Mouse (Mus musculus) hindbrain, postnatal 0 days (tissue): ENCODE data around the gene Zdhhc22. TPM values are rescaled to one million over a fixed set of nuclear protein-coding genes. Genes with fewer than 3 reads are reported as not detected.

ENCODE experiments used
- ATAC-seq: fragments of 200-750 bp; cut with Nextera tagmentation; 2 replicates; pipeline ENCODE4 v1.8.0; 2017; ENCODE audit warnings: mild to moderate bottlenecking, moderate TSS enrichment, moderate library complexity
- DNase-seq: peaks from one replicate; pipeline ENCODE4 v3.0.0-alpha.2; 2015; ENCODE audit warnings: low spot score
- H3K27ac ChIP-seq: fragments of 300-500 bp; sonication (generic); 2 replicates; pipeline ENCODE4 v1.5.1; 2014; ENCODE audit warnings: mild to moderate bottlenecking
- H3K27me3 ChIP-seq: fragments of 300-500 bp; sonication (generic); 2 replicates; pipeline ENCODE4 v1.6.1; 2014; ENCODE audit warnings: low read length, mixed read lengths; ENCODE audit not compliant: insufficient read depth
- H3K36me3 ChIP-seq: fragments of 300-500 bp; sonication (generic); 2 replicates; pipeline ENCODE4 v1.6.1; 2014; ENCODE audit warnings: low read length, mixed read lengths; ENCODE audit not compliant: insufficient read depth
- H3K4me1 ChIP-seq: fragments of 300-500 bp; sonication (generic); 2 replicates; pipeline ENCODE4 v1.6.1; 2014; ENCODE audit warnings: antibody characterized with exemption, low read length, mixed read lengths; ENCODE audit not compliant: insufficient read depth
- H3K4me2 ChIP-seq: fragments of 300-500 bp; sonication (generic); 2 replicates; pipeline ENCODE4 v1.6.1; 2014; ENCODE audit warnings: low read depth, mild to moderate bottlenecking, low read length, moderate library complexity, mixed read lengths
- H3K4me3 ChIP-seq: fragments of 300-500 bp; sonication (generic); 2 replicates; pipeline ENCODE4 v1.5.1; 2014; ENCODE audit warnings: low read length
- H3K9ac ChIP-seq: fragments of 300-500 bp; sonication (generic); replicated peaks from 2 replicates; pipeline ENCODE4 v1.6.1; 2014; ENCODE audit warnings: mild to moderate bottlenecking, low read length, moderate library complexity, mixed read lengths
- H3K9me3 ChIP-seq: fragments of 300-500 bp; sonication (generic); 2 replicates; pipeline ENCODE4 v1.6.1; 2016; ENCODE audit warnings: low read length, mixed read lengths
- CTCF ChIP-seq: IDR thresholded peaks from 2 replicates; pipeline ENCODE4 v1.5.1; 2016; ENCODE audit warnings: antibody characterized with exemption, control low read depth, low read depth
- WGBS: fragments of 180-500 bp; shearing (Covaris S2); extraction: QIAGEN DNeasy Blood & Tissue Kit; methylation state at CpG from one replicate; pipeline ENCODE4 v1.1.7; 2014; 5-methylcytosine and 5-hydroxymethylcytosine counted together
- polyA plus RNA-seq: library from polyadenylated mRNA; unstranded; fragments of >200 nt; fragmentation: Nextera tagmentation; extraction: Ambion mirVana; gene quantifications from 2 replicates; pipeline ENCODE4 v1.2.1, GENCODE M21; 2015
- total RNA-seq: library from RNA; depleted of rRNA; stranded (reverse); fragments of >200 nt; gene quantifications from 2 replicates; pipeline ENCODE4 v1.2.3, GENCODE M21; 2014; rRNA removed

The Zdhhc22 gene
- total RNA-seq (38.6 and 39.4 TPM in 2 replicates), polyA plus RNA-seq (21.8 and 25.2 TPM in 2 replicates)

- peak; percentile 81 for DNase-seq
- peak; percentile 77 for ATAC-seq
- TF ChIP-seq CTCF = peak; percentile 61
- Histone ChIP-seq H3K27me3 (0 out of 2 replicates have a peak, but pooled peaks cover 10% of the 10 kb centered on the region), H3K36me3 (no peaks in the 10 kb centered on the region), H3K4me3 (peak within 1 kb of the TSS; percentile 64), H3K9me3 (no peaks in the 10 kb centered on the region), H3K9ac (peak within 1 kb of the TSS; percentile 78), H3K27ac (peak within 1 kb of the TSS; percentile 69), H3K4me1 (0 out of 2 replicates have a peak, but pooled peaks cover 6% of the 10 kb centered on the region), H3K4me2 (peak within 1 kb of the TSS; percentile 78)
- WGBS = 1% methylated on average over 49 of the region's 68 CpGs
Measured at GRCm38 (mm10) chr12:86989890-86990754, at the start of gene Zdhhc22. Gene Zdhhc22, minus strand, starts transcription at chr12:86990430.

GRCm38 (mm10) chr12:87036631-87037030 is 46.4 kb upstream of the Zdhhc22 start:
- H3K27ac ChIP-seq = no peak overlapping the region
- no peak overlapping the region for H3K4me2 ChIP-seq
- 93% methylated on average over 7 of the region's 7 CpGs for WGBS
- no peaks in the 10 kb centered on the region for H3K9me3 ChIP-seq
- no peaks in the 10 kb centered on the region for H3K4me1 ChIP-seq
- no peak overlapping the region for H3K4me3 ChIP-seq
- ATAC-seq (no peak), DNase-seq (no peak)
- H3K27me3 ChIP-seq = no peaks in the 10 kb centered on the region
- no peak overlapping the region for H3K9ac ChIP-seq
- H3K36me3 ChIP-seq = no peaks in the 10 kb centered on the region
- no peak for TF ChIP-seq CTCF

GRCm38 (mm10) chr12:87031163-87031763 is 41.0 kb upstream of the Zdhhc22 start:
- 0 out of 2 replicates have a peak, but pooled peaks have one; percentile 11 for ATAC-seq
- Histone ChIP-seq H3K4me2 (no peak overlapping the region), H3K9ac (no peak overlapping the region), H3K9me3 (no peaks in the 10 kb centered on the region), H3K27ac (no peak overlapping the region), H3K4me3 (no peak overlapping the region), H3K27me3 (no peaks in the 10 kb centered on the region), H3K36me3 (no peaks in the 10 kb centered on the region), H3K4me1 (peaks cover 13% of the 10 kb centered on the region; the same call in 1 of the 2 replicates)
- WGBS = 61% methylated on average over 5 of the region's 5 CpGs
- DNase-seq = peak; percentile 65
- TF ChIP-seq CTCF = no peak

DNA sequence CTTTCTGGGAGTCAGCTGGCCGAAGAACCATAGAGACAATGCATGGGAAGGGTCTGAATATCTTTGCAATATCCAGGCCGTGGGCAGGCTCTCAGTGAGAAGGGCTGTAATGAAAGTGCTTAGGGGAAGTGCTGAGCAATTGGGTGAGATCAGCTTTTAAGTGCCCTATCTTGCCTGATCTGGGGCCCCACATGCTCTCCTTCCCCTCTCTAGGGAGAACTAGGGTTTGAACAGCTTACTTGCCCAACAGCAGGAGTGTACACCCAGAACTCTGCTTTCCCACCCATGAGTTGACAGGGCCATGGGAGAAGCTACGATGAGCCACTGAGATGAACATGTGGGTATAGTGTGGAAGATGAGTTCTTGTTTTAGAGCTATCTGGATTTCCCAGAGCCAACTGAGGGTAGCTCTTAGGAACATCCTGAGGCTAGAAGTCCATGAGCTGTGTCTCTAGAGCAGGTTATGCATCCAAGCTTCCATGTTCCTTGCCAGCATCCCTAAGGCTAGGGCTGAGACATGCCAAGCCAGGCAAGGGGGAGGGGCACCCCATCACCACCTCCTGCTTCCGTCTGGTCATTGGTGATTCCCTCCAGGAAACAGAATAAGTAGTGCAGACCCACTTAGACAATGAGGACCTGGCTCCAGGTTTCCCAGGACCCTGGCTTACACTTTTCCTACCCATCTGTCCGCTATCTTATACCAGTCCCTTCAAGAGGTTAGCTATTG is 39.2 kb upstream of the Zdhhc22 start:
- TF ChIP-seq CTCF = no peak
- Histone ChIP-seq H3K4me1 (peaks cover 13% of the 10 kb centered on the region; the same call in 1 of the 2 replicates), H3K4me2 (no peak overlapping the region), H3K36me3 (no peaks in the 10 kb centered on the region), H3K4me3 (no peak overlapping the region), H3K9ac (no peak overlapping the region), H3K27ac (no peak overlapping the region), H3K27me3 (no peaks in the 10 kb centered on the region), H3K9me3 (no peaks in the 10 kb centered on the region)
- WGBS = 59% methylated on average over 5 of the region's 5 CpGs
- DNase-seq = no peak
- no peak for ATAC-seq

DNA sequence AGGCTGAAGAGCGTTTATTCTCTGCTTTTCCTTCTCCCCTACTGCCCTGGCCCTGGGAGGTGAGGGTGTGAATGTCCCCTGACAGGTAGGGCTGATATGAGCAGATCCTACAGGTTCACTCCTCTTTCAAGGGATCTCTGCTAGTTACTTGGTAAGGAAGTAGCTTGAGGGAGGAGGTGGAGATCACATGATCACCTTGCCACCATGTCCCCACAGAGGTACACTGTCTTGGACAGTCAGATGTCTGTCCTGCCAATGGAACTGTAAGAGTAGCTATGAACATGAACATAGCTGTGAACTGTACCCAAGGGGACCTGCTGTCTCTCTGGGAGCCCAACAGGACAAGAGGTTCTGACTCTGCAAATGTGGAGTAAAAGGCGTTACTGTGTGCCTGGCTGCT is 37.8 kb upstream of the Zdhhc22 start:
- DNase-seq (no peak), ATAC-seq (no peak)
- Histone ChIP-seq H3K4me2 (peak overlapping the region; percentile 66), H3K4me3 (0 out of 2 replicates have a peak overlapping the region, but pooled peaks have one; percentile 44), H3K9me3 (no peaks in the 10 kb centered on the region), H3K27ac (no peak overlapping the region), H3K9ac (no peak overlapping the region; the same call in 1 of the 2 replicates), H3K36me3 (no peaks in the 10 kb centered on the region), H3K27me3 (no peaks in the 10 kb centered on the region), H3K4me1 (peaks cover 13% of the 10 kb centered on the region; the same call in 1 of the 2 replicates)
- no peak for TF ChIP-seq CTCF
- WGBS = 77% methylated on average over 2 of the region's 2 CpGs

- 36% methylated on average over 5 of the region's 5 CpGs for WGBS
- Histone ChIP-seq H3K9me3 (no peaks in the 10 kb centered on the region), H3K27ac (no peak overlapping the region), H3K4me2 (peak overlapping the region; percentile 66), H3K27me3 (no peaks in the 10 kb centered on the region), H3K36me3 (no peaks in the 10 kb centered on the region), H3K4me3 (peak overlapping the region; percentile 44), H3K4me1 (peaks cover 13% of the 10 kb centered on the region; the same call in 1 of the 2 replicates), H3K9ac (peak overlapping the region; percentile 61)
- no peak for ATAC-seq
- TF ChIP-seq CTCF = no peak
- DNase-seq = no peak
Measured at GRCm38 (mm10) chr12:87027391-87027790, 37.2 kb upstream of the Zdhhc22 start.
